Mouse (Mus musculus) erythroblast, embryonic 14.5 days (primary cell): ENCODE results near the gene Poc5.

Experiments
- GATA1 ChIP-seq: IDR thresholded peaks from 2 replicates; pipeline ENCODE4 v1.6.1; 2012; ENCODE audit warnings: low read length, inconsistent platforms, mixed read lengths
- TAL1 ChIP-seq: IDR thresholded peaks from 3 replicates; pipeline ENCODE4 v1.6.1; 2012; ENCODE audit warnings: low read length, inconsistent platforms, mixed read lengths

DNA sequence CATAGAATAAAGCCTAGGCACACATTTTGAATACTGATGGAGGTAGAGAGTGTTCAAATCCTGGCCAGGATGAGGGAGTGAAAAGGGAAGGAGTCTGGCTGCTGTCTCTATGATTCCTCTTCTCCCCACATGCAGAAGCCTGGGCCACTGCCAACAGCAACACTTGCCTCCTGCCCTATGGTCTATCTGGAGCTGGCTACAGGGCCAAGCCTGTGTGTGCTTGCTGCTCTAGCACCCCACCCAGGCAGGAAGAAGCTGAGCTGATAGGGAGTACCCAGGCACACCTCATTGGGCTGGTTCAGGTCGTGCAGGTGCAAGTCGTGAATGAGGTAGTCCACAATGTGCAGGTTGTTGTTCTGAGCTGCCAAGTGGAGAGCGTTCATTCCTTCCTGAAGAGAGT is 66.2 kb downstream of the Poc5 start:
- TF ChIP-seq GATA1: no peak
- no peak for TF ChIP-seq TAL1
